Mouse (Mus musculus) layer of hippocampus, postnatal 25 days (tissue): ENCODE results near the gene Bmf. TPM values are rescaled to one million over a fixed set of nuclear protein-coding genes. Genes with fewer than 3 reads are reported as not detected.

Experiments used
- DNase-seq, 2 experiments: peaks; one replicate each; pipeline ENCODE4 v3.0.0; 2022; ENCODE audit warnings: mixed read lengths in 2 of 2, low spot score in 1 of 2; ENCODE audit errors: extremely low spot score in 1 of 2
- total RNA-seq, 2 experiments: library from RNA; stranded (reverse); gene quantifications; 2 replicates each; pipeline ENCODE4 v1.2.3; 2021

The Bmf gene
- total RNA-seq, 2 experiments from 2014 or later, result 4.0 to 5.0 TPM

DNA sequence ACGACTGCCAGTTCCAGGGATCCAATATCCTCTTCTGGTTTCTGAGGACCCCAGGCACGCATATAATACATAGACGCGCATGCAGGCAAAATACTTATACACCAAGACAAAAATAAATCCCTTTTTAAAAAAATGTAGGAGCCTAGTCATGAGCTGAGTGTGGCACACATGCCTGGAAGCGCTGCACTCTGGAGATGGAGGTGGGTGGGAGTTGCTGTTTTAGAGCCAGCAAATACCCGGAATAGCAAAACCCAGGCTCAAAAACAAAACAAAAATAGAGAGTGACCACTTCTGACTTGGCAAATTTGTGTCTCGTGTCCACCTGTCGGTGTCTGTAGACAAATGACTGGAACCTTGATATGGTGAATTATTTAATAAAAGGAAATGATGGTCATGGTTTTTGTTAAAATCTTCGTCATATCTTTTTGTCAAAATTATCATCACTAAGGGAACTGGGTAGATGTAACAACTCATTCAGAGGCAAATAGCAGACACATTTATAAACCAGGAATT lies 65.0 kb downstream of the Bmf start:
- DNase-seq, result no peak

DNA sequence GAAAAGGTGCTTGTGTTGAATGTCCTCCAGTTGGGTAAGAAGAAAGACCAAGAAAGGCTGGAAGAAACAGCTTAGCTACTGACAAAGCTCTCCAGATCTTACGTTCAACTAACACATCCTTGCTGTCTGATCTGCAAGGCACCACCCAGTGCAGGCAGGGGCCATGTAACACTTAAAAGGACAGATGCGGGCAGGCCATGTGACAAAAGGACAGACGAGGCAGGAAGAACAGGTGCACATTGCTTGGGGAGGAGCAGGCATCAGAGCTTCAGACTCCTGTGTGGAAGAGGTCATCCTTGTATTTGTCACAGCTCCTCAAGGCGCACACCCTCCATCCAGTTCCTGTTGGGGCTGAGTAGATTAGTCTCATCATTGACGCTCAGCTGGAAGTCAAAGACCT lies 66.5 kb downstream of the Bmf start:
- no peak for DNase-seq

DNA sequence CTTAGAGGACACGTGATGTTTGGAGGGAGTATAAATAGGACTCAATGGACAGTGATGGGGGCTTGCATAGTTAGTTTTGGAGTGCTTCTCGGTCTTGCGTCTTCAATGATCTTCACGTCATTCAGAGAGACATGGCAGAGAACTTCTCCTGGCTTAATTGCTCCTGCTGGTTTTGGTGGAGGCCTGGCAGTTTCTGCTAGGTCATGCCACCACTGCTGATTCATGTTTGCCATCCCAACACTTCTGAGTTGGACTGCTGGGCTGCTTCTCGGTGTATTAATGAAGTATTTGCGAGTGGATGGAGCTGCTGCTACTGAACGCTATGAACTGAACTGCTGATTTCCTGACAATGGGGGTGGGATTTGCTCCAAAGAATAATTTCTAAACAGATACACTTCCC lies 68.6 kb downstream of the Bmf start:
- DNase-seq, result no peak

DNA sequence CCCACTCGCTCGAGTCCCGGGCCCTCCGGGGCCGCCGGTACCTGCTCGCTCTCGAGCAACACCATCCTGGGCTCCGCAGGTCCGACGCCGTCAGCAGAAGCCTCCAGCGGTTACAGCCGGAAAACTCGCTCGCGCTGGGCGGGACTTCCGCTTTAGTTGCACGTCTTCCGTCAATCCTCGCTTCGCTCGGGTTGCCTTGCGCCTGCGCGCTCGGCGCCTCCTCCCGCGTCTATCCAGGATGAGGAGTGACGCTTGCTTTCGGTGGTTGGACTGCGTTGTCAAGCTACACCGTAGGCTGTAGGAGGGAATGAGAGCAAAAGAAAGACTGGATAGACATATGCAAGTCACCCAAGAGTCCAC lies 70.0 kb downstream of the Bmf start, which contains the start of gene Srp14:
Gene Srp14, minus strand, starts transcription at position 162 of the 360 bp plus-strand sequence.
- DNase-seq, result peak; percentile 79 to 81

DNA sequence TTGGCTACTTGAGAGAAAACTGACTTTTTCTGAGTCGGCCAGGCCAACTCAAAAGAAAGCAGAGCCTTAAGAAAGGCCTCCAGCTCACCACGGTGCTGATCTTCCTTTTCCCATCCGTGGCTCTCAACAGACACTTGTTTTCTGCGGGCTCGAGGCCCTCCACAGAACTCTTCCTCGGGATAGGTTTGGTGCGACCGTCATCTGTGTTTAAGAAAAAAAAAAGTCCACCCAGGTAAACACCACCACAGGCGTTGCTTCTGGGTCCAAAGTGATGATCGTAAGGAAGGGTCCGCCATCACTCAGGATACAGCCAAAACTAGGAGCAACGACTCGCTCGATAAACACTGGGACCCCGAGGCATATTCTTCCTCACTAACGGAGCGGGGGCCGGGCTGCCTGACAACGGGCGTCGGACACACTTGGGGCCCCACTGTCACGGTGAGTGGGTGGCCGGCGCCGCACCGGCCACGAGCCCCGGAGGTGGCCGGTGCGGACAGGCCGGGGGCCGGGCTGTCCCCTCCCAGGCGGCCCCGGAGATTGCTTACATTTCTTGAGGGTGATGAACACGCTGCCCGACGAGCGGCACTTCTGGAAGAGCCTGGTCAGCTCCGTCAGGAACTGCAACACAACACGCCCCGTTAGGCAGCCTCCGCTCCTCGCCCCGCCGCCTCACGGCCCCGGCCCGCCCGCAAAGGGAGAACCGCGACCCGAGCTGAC lies 70.5 kb downstream of the Bmf start:
- DNase-seq, result no peak

Other genes with a start within 250 kb of the Bmf start
- gene Gpr176, start 176.3 kb downstream of the Bmf start, total RNA-seq, result 10 to 100 TPM; 12.5 to 13.1 TPM
- gene Eif2ak4, start 161.1 kb downstream of the Bmf start, total RNA-seq, result 10 to 100 TPM; 18.4 to 24.8 TPM
- gene Srp14, start 70.0 kb downstream of the Bmf start, total RNA-seq, result 100 to 1,000 TPM; 163 to 201 TPM
- 1 to 10 TPM; 2.0 to 2.4 TPM for gene Bub1b, start 48.5 kb upstream of the Bmf start, total RNA-seq
- 10 to 100 TPM; 50.5 to 58.0 TPM for gene Pak6, start 113.6 kb upstream of the Bmf start, total RNA-seq
- 10 to 100 TPM; 17.7 to 17.9 TPM for gene Ankrd63, start 154.3 kb upstream of the Bmf start, total RNA-seq
- 1 to 10 TPM; 2.0 to 2.4 TPM for gene Plcb2, start 178.8 kb upstream of the Bmf start, total RNA-seq
- gene Inafm2, start 196.1 kb upstream of the Bmf start, total RNA-seq, result 10 to 100 TPM; 58.3 to 64.5 TPM
- gene Ccdc9b, start 213.0 kb upstream of the Bmf start, total RNA-seq, result 1 to 10 TPM; 4.9 to 6.7 TPM
- not detected for gene Phgr1, start 223.1 kb upstream of the Bmf start, total RNA-seq
- gene Disp2, start 230.0 kb upstream of the Bmf start, total RNA-seq, result 100 to 1,000 TPM; 255 to 263 TPM